Mouse (Mus musculus) hematopoietic stem cell, adult 5-6 weeks (primary cell): Measurements from ENCODE around the gene Pten. TPM values are rescaled to one million over a fixed set of nuclear protein-coding genes. Genes with fewer than 3 reads are reported as not detected.
A peak's percentile ranks its signal among the peaks of the same experiment; 100 is the strongest.
"Not testable (repeated sequence)": the region's sequence is repeated elsewhere in the genome, so short reads cannot be mapped to it uniquely, and the experiment has no call there.

ENCODE experiments used
- ATAC-seq, 2 experiments: fragments of 125-278 bp in 1 of 2; replicated peaks in 1 of 2; 2 replicates each; pipeline ENCODE4 v1.8.0; 2016 to 2017; ENCODE audit warnings: inconsistent platforms in 2 of 2, mild to moderate bottlenecking in 2 of 2, moderate number of reproducible peaks in 2 of 2, low read depth in 1 of 2, moderate TSS enrichment in 1 of 2; ENCODE audit not compliant: low FRiP score in 2 of 2, poor library complexity in 2 of 2, severe bottlenecking in 2 of 2, insufficient read depth in 1 of 2, low TSS enrichment in 1 of 2
- total RNA-seq: library from RNA; stranded (forward); fragments of 172-1452, 232-1000 nt; gene quantifications from 2 replicates; pipeline ENCODE4 v1.2.3, GENCODE M21; 2017

The Pten gene
- total RNA-seq, 1 experiment from 2014 or later, result 189 TPM

DNA sequence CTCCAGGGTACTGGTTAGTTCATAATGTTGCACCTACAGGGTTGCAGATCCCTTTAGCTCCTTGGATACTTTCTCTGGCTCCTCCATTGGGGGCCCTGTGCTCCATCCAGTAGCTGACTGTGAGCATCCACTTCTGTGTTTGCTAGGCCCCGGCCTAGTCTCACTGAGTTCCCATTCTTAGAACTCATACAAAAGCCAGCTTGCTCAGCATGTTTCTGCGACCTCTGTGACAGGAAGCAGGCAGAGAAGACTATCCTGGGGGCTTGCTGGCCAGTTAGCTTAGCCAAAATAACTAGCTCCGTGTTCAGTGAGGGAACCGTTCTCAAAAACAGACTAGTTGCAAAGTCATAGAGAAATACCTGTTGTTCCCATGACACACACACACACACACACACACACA lies 30.1 kb downstream of the Pten start:
- ATAC-seq, result not testable (repeated sequence)

DNA sequence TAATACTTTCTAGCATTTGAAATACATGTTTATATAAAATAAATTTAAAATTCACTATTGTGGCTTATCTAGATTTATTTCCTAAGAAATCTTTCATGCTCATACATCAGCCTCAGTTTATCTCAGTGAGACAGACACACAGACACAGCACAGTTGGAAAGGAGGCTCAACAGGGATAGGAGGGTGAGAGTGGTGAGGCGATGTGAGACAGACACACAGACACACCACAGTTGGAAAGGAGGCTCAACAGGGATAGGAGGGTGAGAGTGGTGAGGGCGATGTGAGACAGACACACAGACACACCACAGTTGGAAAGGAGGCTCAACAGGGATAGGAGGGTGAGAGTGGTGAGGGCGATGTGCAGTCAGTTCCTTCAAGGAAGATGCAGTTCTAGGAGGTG lies 30.7 kb downstream of the Pten start:
- not testable (repeated sequence) for ATAC-seq

DNA sequence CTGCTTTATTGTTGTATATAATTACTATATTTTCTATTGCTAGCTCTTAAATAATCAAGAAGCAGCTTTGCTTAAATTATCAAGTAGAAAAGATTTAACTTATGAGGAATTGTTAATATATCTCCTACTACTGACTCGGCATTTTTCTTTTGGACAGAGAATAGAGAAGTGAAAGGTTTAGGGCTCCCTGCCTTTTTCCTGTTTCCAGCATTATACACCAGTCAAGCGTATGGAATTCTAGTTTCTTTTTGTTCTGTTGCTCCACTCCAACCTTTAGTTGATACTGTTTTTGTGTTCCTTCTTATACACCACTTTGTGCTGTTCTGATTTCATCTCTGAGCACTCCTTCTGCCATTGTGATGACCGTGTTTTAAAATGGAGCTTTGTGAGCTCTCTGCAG lies 32.2 kb downstream of the Pten start:
- ATAC-seq, result no peak

DNA sequence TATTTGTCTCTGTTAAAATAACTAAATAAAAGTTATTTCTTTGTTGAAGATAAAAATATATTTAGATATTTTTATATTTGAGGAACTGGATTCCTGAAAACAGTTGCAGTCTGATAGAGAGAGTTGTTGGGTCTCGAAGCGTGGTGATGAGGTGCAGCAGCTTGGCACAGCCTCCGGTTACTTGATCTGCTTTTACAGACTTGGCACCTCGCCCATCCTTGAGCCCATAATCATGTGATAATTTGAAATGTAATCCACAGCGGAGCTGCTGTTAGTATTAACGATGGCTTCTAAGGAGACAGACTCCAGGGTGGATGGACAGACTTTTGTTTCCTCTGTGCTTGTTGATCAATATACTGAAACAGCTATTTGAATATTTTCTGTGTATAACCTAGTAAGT lies 35.3 kb downstream of the Pten start:
- ATAC-seq, result peak; percentile 53 to 70

DNA sequence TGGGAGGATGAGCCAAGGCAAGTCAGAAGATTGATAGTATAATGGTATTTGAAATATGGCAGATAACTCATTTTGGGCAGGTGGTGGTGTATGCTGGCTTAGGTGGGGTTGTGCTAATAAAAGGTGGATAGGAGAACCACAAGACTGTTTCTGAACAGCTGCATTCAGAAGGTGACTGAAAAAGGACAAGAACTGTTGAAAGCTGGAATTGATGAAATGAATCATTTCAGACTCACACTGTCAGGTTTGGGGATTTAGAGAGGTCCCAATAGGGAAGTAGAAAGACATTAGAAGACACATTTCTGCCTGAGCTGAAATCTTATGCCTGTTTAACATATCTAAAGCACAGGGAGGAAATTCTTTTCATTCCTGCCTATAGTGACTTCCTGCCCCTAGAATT lies 36.6 kb downstream of the Pten start:
- no peak for ATAC-seq

DNA sequence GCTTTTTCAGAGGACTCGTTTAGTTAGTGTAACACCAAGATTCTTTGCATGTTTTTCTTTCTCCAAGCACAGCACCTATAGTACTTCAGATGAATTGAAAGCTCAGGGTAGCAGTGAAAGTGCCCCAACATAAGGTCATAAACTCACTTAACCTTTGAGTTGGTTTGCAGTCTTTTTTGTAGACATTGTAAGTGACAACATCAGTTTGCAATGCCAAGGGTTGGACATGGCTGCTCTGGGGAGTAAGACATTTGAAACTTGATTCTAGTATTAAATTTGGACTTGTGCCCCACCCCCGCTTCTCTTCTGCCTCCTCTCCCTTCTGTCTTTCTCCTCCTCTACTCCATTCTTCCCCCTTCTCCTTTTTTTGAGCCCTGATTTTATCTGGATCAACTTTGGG lies 43.3 kb downstream of the Pten start:
- ATAC-seq, result no peak

DNA sequence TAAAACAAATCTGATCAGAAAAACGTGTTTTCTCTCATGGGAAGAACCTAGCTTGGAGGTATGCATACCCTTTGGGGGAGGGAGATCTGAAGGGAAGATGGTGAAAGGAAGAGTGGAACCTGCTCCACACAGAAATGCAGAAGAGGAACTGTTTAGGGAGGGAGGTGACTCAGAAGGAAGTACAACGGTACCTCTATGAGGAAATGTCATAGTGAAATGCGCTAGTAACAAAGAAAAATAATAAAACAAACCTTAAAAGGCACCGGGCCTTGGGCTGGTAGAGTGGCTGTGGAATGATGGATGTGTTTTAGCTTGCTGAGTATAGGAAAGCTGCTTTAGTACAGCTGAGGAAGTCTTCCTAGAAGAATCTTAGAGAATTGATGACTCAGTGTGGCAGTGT lies 47.4 kb downstream of the Pten start:
- ATAC-seq, result peak in 1 of 2 experiments; percentile 68; a peak in 1 of 4 replicates

DNA sequence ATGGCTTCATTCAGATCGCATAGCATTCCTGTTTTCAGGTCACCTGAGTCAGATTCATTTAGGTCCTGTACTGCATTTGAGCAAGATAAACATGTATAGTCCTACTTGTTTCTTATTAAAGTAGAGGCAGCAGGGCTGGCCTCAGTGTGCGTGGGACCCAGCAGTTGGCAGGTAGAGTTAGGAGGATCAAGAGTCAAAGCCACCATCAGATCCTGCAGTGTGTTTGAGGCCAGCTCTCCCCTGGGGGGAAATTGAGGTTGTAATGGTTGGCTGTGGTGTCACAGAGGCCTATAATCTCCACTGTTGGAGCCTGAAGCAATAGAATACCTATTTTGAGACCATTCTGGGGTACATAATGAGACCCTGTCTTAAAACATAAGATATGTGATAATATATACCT lies 50.3 kb downstream of the Pten start:
- ATAC-seq, result no peak

DNA sequence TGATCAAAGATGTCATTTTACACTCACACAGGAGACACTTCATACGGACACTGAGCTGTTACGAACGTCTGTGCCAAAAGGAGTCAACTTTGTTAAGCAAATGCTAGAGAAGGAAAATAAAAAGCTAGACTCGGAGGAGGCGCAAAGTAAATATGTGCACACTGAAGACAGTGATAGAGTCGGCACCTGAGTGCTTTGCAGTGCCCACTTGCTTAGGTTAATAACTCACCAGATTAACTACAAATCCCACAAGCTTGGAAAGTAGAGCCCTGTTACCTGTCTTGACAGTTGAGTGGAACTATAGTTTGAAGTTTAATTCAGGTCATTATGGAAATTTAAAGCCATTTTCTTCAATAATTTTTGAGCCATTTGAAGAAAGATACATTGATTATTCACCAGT lies 51.4 kb downstream of the Pten start:
- ATAC-seq, result no peak

DNA sequence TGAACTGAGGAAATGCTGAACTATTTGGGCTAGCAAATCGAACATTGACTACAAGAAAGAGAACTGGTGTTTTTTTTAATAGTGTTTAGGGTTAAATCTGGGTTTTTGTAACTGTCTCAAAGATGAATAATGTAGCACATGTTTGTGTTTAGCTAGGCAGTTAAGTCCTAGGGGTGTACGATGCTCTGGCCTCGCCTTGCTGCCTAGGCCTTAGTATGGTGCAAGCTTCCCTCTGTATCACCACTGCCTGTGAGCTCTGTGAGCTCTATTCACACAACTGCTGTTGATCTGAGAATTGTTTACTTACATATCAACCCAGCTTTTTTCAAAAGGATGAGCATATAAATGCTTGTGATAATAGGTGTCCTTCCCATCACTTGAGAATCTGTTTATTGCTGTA lies 51.8 kb downstream of the Pten start:
- no peak for ATAC-seq

DNA sequence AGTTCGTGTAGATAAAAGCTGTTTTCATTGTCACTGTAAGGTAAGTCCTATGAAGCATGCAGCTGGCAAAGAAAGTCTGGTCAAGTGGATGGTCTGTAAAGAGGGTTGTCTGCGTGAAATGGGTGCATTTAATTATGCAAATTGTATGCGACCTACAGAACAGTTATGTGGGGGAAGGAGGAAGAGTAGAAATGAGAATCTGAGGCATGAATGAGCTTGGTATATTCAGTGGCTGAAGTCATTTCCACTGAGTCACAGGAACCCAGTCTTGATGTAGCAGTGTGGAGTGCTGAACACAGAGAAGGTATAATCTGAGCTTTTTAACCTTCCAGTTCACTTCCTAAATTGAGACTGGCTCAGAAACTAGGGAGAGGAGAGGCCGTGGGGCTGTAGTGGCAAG lies 61.5 kb downstream of the Pten start:
- ATAC-seq, result no peak

DNA sequence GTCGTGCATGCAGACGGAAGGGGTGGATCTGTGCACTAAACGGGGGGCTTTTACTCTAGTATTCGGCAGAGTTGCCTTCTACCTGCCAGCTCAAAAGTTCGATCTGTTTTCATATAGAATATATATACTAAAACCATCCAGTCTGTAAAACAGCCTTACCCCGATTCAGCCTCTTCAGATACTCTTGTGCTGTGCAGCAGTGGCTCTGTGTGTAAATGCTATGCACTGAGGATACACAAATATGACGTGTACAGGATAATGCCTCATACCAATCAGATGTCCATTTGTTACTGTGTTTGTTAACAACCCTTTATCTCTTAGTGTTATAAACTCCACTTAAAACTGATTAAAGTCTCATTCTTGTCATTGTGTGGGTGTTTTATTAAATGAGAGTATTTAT lies 65.7 kb downstream of the Pten start:
- ATAC-seq, result peak in 1 of 2 experiments; percentile 32; a peak in 2 of 4 replicates

DNA sequence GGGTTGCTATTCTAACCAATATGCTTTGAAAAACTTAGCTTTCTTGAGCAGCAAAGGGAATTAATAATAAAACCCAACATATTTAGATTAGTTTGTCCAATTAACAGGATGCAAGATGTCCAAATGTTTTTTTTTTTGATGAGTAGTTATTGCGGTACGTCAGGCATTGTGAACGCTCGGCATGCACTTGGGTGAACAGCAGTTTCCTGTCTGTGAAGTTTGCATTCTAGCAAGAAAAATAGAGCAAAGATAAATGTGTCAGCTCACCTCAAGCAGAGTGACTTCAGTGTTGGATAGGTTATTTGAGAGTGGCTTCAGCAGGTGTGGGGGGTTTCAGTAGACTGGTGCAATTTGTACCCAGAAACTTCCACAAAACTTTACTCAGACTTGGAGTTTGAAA lies 69.3 kb downstream of the Pten start:
- ATAC-seq, result no peak; a peak in 1 of 4 replicates

DNA sequence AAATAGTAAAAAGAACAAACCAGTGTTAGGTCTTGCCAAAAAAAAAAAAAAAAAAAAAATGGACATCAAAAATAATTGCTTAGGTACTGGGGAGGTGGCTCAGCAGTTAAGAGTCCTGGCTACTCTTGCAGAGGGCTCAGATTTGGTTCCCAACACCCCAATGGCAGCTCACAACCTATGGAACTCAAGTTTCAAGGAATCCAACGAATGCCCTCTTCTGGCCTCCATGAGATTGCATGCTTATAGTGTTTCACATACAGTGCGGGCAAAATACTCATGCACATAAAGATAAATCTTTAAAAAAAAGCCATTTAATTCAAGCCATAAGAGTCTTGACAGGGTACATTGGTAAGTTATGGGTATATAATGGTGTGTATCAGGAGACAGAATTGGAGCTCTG lies 72.6 kb downstream of the Pten start:
- ATAC-seq, result no peak

DNA sequence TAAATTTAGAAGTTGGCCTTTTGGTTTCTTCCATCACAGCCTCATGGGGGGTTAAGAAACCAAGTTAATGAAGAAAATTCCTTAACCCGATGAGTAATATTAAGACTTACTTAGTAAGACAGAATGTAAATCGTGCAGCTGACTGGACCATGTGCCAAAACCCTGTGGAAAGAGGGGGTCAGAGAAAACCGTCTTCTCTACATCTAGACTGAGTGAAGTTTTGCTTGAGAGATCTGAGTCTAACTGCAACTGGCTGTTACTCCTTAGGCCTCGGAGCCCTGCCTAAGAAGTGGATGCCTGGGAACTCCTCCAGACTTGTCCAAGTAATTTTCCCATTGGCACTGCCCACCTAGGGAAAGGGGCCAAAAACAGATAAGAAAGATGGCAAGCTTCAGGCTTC lies 74.0 kb downstream of the Pten start:
- ATAC-seq, result no peak

DNA sequence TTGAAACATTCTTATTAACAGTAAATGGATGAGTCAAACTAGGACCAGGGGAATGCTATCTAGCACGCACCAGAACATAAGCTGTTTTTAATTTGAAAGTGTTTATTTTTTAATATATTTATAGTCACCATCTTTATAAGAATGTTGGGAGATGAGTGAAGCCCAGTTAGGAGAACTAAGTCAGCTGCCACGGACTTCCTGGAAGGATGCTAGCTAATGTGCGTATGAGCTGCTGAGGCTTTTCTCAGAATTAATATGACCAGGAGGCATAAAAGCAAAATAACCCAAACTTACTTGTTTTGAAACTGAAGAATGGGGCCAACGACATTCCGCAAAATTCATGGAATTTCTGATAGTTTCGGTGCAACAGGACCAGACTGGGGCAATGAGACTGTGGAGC lies 83.2 kb downstream of the Pten start:
- ATAC-seq, result no peak

DNA sequence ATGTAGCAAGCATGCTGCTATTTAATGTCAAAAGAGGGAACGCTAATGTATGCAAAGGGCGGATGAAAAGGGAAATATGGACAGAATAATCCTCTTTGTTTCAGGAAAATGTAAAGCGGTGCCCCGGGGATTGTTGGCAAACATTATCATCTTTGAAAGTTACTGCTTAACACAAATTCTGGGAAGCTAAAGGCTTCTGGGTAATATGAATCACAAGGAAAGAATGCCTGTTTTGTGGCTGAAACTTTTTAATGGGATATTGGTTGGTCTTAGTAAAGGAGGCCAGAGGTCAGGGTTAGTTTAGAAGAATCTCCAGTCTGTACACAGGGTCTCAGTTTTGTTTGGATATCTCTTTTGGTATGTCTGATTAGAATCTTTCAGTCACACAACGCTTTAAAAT lies 87.2 kb downstream of the Pten start:
- no peak for ATAC-seq

DNA sequence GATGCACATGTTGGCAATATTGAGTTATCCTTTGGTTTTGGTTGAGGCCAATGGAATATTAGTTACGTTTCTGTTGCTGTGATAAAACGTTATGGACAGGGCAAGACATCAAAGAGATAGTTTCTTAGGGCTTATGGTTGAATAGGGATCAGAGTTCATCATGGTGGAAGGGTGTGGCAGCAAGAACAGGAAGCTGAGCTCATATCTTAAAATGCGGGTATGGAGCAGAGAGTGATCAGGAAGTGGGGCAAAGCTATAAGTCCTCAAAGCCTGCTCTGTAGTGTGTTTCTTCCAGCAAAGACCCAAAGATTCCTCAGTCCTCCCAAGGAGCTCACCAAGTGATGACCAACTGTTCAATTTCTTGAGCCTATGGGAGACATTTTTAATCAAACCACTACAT lies 90.7 kb downstream of the Pten start:
- ATAC-seq, result no peak

DNA sequence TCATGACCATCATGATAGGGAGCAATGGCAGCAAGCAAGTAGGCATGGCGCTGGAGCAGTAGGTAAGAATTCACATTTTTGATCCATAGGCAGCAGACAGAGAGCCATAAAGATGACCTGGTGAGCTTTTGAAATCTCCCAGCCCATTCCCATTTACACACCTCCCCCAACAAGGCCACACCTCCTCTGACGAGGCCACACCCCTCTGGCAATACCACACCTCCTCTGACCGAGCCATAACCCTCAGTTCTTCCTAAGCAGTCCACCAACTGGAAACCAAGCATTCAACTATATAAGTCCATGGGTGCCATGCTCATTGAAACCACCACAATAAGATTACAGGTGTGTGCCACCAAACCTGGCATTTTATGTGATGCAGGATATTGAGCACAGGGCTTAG lies 95.0 kb downstream of the Pten start:
- ATAC-seq, result no peak
